Mouse (Mus musculus) E14TG2a.4 (cell line): Measurements from ENCODE around the gene Sctr.

Experiments
- CTCF ChIP-seq: conservative IDR thresholded peaks from 2 replicates; pipeline ENCODE4 v1.5.1; 2014; ENCODE audit warnings: low read length
- NANOG ChIP-seq: IDR thresholded peaks from 2 replicates; pipeline ENCODE4 v1.6.1; 2014; ENCODE audit warnings: borderline replicate concordance, low read length, mixed read lengths
- POU5F1 ChIP-seq: IDR thresholded peaks from 2 replicates; pipeline ENCODE4 v1.6.1; 2014; ENCODE audit warnings: low read length, borderline replicate concordance

- no peak for TF ChIP-seq CTCF
- TF ChIP-seq POU5F1 = no peak
- no peak for TF ChIP-seq NANOG
Observed at GRCm38 (mm10) chr1:120099483-120099882, 92.8 kb downstream of the Sctr start.
